Mouse (Mus musculus) ES-E14 (cell line): Measurements from ENCODE around the gene Rbm47. TPM values are rescaled to one million over a fixed set of nuclear protein-coding genes. Genes with fewer than 3 reads are reported as not detected.

Experiments used
- DNase-seq: peaks from one replicate; pipeline ENCODE4 v3.0.0-alpha.2; 2013; ENCODE audit warnings: low read depth, low spot score
- H3K27ac ChIP-seq: 2 replicates; pipeline ENCODE4 v1.5.1; 2012; ENCODE audit warnings: low read depth, mild to moderate bottlenecking, low read length, moderate library complexity, mixed read lengths; ENCODE audit not compliant: poor library complexity, insufficient read depth, severe bottlenecking
- H3K36me3 ChIP-seq: 2 replicates; pipeline ENCODE4 v1.6.1; 2012; ENCODE audit warnings: mild to moderate bottlenecking, low read length, moderate library complexity, mixed read lengths; ENCODE audit not compliant: control insufficient read depth, poor library complexity, insufficient read depth, severe bottlenecking
- H3K4me1 ChIP-seq, 2 experiments: fragments of 150-350 bp in 1 of 2; sonication (generic) in 1 of 2; 2 replicates each; pipeline ENCODE4 v1.6.1; 2012; ENCODE audit warnings: low read length in 2 of 2, mild to moderate bottlenecking in 1 of 2, mixed read lengths in 1 of 2; ENCODE audit not compliant: control insufficient read depth in 2 of 2, insufficient read depth in 2 of 2, poor library complexity in 1 of 2
- H3K4me3 ChIP-seq, 2 experiments: fragments of 150-350 bp in 1 of 2; sonication (generic) in 1 of 2; 2 replicates each; pipeline ENCODE4 v1.5.1; 2012; ENCODE audit warnings: low read length in 2 of 2, low read depth in 1 of 2, mild to moderate bottlenecking in 1 of 2, mixed read lengths in 1 of 2; ENCODE audit not compliant: insufficient read depth in 1 of 2, poor library complexity in 1 of 2, severe bottlenecking in 1 of 2
- H3K9ac ChIP-seq: 2 replicates; pipeline ENCODE4 v1.6.1; 2012; ENCODE audit warnings: low read depth, mild to moderate bottlenecking, low read length, mixed read lengths; ENCODE audit not compliant: poor library complexity, insufficient read depth, severe bottlenecking
- H3K9me3 ChIP-seq: fragments of 150-350 bp; sonication (generic); 2 replicates; pipeline ENCODE4 v1.6.1; 2012; ENCODE audit warnings: low read depth, mild to moderate bottlenecking, low read length; ENCODE audit not compliant: control insufficient read depth, insufficient read depth
- CHD2 ChIP-seq: IDR thresholded peaks from 2 replicates; pipeline ENCODE4 v1.6.1; 2014; ENCODE audit warnings: mild to moderate bottlenecking, low read depth, low read length, inconsistent platforms
- HCFC1 ChIP-seq: IDR thresholded peaks from 2 replicates; pipeline ENCODE4 v1.6.1; 2012; ENCODE audit warnings: low read length, inconsistent platforms, borderline replicate concordance; ENCODE audit not compliant: insufficient read depth
- MAFK ChIP-seq: IDR thresholded peaks from 2 replicates; pipeline ENCODE4 v1.6.1; 2014; ENCODE audit warnings: mild to moderate bottlenecking, low read depth, low read length, inconsistent platforms; ENCODE audit not compliant: insufficient read depth
- ZC3H11A ChIP-seq: IDR thresholded peaks from 2 replicates; pipeline ENCODE4 v1.6.1; 2012; ENCODE audit warnings: low read depth, mild to moderate bottlenecking, inconsistent platforms, low read length, borderline replicate concordance
- ZNF384 ChIP-seq: IDR thresholded peaks from 2 replicates; pipeline ENCODE4 v1.6.1; 2012; ENCODE audit warnings: low read depth, low read length, inconsistent platforms
- in situ Hi-C, 2 experiments: fragments of 600-800 bp; cut with MboI; formaldehyde crosslinking; loops; one replicate each; pipeline ENCODE4 v1.15.1; 2025; ENCODE audit warnings: low sequenced_read_pairs in 2 of 2, inconsistent platforms in 1 of 2; ENCODE audit not compliant: unreplicated experiment in 2 of 2
- total RNA-seq: library from RNA; depleted of rRNA; stranded (reverse); fragments of 300-350 nt; gene quantifications from 2 replicates; pipeline ENCODE4 v1.2.3, GENCODE M21; 2012

Gene Rbm47
- total RNA-seq, 1 experiment, result 13.4 TPM

DNA sequence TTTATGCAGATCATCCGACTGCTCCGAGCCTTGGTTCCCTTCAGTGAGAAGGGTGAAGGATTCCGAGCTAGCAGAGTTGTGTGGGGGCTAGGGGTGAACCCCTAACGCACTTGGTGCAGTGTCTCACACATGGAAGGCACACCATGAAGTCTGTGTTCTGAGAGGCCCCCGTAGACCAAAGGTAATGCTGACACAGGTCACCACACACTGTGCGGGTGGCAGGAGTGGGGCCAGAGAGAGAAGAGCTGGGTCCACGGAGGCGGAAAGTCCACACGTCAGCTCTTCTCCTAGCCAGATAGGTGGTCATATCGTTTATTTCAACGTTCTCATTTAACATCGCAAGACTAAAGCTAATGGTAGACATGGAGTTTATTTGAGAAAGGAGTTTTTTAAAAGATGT, 97.0 kb downstream of the Rbm47 start:
- in situ Hi-C loops, result no loop called here
- no peak for TF ChIP-seq HCFC1
- no peak for TF ChIP-seq ZC3H11A
- TF ChIP-seq CHD2, result no peak
- no peak for TF ChIP-seq ZNF384
- no peak for TF ChIP-seq MAFK
- no peaks in the 10 kb centered on the region for H3K9me3 ChIP-seq
- H3K27ac ChIP-seq, result no peak overlapping the region
- H3K4me1 ChIP-seq, result peaks cover 3 to 17% of the 10 kb centered on the region in 2 experiments; a peak in 3 of 4 replicates
- H3K9ac ChIP-seq, result no peak overlapping the region
- H3K4me3 ChIP-seq, result no peak overlapping the region
- DNase-seq, result no peak
- no peaks in the 10 kb centered on the region for H3K36me3 ChIP-seq

- in situ Hi-C loops, result no loop called here
- H3K4me1 ChIP-seq, result peaks cover 1 to 12% of the 10 kb centered on the region in 2 experiments; a peak in 2 of 4 replicates
- no peak for DNase-seq
- TF ChIP-seq MAFK (no peak), ZNF384 (no peak), ZC3H11A (no peak), CHD2 (no peak), HCFC1 (no peak)
- no peak overlapping the region for H3K27ac ChIP-seq
- no peak overlapping the region for H3K9ac ChIP-seq
- H3K9me3 ChIP-seq, result no peaks in the 10 kb centered on the region
- no peaks in the 10 kb centered on the region for H3K36me3 ChIP-seq
- no peak overlapping the region for H3K4me3 ChIP-seq
These were observed 97.9 kb downstream of the Rbm47 start for GRCm38 (mm10) chr5:66075032-66075488.

DNA sequence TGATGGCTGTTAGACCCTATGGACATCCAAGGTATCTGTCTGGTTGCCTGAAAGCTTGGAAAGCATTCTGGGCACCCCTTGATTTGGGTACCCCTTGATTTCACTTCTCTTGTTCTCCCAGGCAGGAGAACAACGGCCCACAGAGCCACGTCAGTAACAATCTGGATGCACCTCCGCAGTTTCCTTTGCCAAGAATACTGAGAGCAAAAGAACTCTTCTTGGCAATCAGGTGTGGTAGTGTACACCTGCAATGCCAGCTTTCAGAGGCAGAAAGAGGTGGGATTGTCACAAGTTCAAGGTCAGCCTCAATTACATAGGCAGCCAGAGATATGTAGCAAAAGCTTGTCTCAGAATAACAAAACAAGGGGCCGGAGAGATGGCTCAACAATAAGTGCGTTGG, 98.7 kb downstream of the Rbm47 start:
- DNase-seq, result no peak
- Histone ChIP-seq H3K4me3 (no peak overlapping the region), H3K27ac (no peak overlapping the region), H3K36me3 (no peaks in the 10 kb centered on the region), H3K9ac (no peak overlapping the region), H3K9me3 (no peaks in the 10 kb centered on the region), H3K4me1 (peaks cover 3 to 13% of the 10 kb centered on the region in 2 experiments; a peak in 3 of 4 replicates)
- TF ChIP-seq ZNF384 (no peak), HCFC1 (no peak), CHD2 (no peak), ZC3H11A (no peak), MAFK (no peak)
- in situ Hi-C loops, result no loop called here

GRCm38 (mm10) chr5:66073604-66074164, 99.2 kb downstream of the Rbm47 start:
- no peaks in the 10 kb centered on the region for H3K36me3 ChIP-seq

GRCm38 (mm10) chr5:66071722-66072121, 101.2 kb downstream of the Rbm47 start:
- Histone ChIP-seq H3K9ac (no peak overlapping the region), H3K4me3 (no peak overlapping the region), H3K9me3 (no peaks in the 10 kb centered on the region), H3K27ac (no peak overlapping the region), H3K4me1 (peaks cover 3 to 4% of the 10 kb centered on the region in 2 experiments; a peak in 2 of 4 replicates), H3K36me3 (no peaks in the 10 kb centered on the region)
- TF ChIP-seq HCFC1 (no peak), CHD2 (no peak), ZNF384 (no peak), MAFK (no peak), ZC3H11A (no peak)
- in situ Hi-C loops, result no loop called here
- DNase-seq, result no peak

More at GRCm38 (mm10) chr5:66073604-66074164, 99.2 kb downstream of the Rbm47 start:
- Histone ChIP-seq H3K4me1 (peaks cover 3 to 12% of the 10 kb centered on the region in 2 experiments; a peak in 3 of 4 replicates), H3K27ac (no peak overlapping the region), H3K9me3 (no peaks in the 10 kb centered on the region), H3K9ac (no peak overlapping the region), H3K4me3 (no peak overlapping the region)
- in situ Hi-C loops, result no loop called here
- DNase-seq, result no peak
- TF ChIP-seq HCFC1, result no peak
- TF ChIP-seq MAFK, result no peak
- TF ChIP-seq ZNF384, result no peak
- TF ChIP-seq ZC3H11A, result no peak
- no peak for TF ChIP-seq CHD2
